Mouse (Mus musculus) cerebellum, adult 2 months (tissue): ENCODE measurements around the gene Chn1.

Experiments used
- CTCF ChIP-seq: fragments of 200-500 bp; IDR thresholded peaks from 2 replicates; pipeline ENCODE4 v1.5.1; 2011; ENCODE audit warnings: low read depth, mild to moderate bottlenecking, control low read depth, low read length, moderate library complexity, borderline replicate concordance; ENCODE audit not compliant: insufficient read depth
- POLR2A ChIP-seq: fragments of 200-500 bp; IDR thresholded peaks from 2 replicates; pipeline ENCODE4 v1.6.1; 2011; ENCODE audit warnings: low read length, control low read depth, borderline replicate concordance; ENCODE audit not compliant: insufficient read depth

DNA sequence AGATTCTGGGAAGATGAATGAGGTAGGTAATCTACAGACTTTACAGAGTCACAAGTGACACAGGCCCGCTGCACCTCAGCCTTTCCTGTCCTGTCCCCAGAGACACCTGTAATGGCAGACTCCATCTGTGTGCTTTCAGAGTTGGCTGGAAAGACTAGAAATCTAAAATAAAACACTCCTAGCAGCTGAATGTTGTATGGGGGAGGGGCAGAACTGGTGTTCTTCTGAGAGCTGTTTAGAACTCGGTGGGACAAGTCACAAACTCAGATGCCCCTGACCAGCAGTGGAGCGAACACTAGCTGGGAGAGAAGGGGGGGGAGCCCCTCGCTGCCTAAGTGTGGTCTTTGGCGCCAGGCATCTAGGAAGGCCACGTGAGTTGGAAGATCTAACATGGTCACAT is 203.2 kb downstream of the Chn1 start:
- TF ChIP-seq CTCF (no peak), POLR2A (no peak)
